Mouse (Mus musculus): ENCODE results near the gene Asprv1. TPM values are rescaled to one million over a fixed set of nuclear protein-coding genes. Genes with fewer than 3 reads are reported as not detected.
A peak's percentile ranks its signal among the peaks of the same experiment; 100 is the strongest.

Asprv1 gene
- polyA plus RNA-seq, 1 experiment = 10.1 TPM

- peaks cover 16% of the 10 kb centered on the region for H3K36me3 ChIP-seq (ENCODE audit: control insufficient read depth, insufficient read depth, low read length)
- WGBS = 97% methylated on average over 10 of the region's 10 CpGs
- no peaks in the 10 kb centered on the region for H3K27me3 ChIP-seq (ENCODE audit: control insufficient read depth, insufficient read depth, low read length)
- no peak overlapping the region for H3K4me3 ChIP-seq (ENCODE audit: control insufficient read depth, insufficient read depth, low read length)
- peaks cover 6% of the 10 kb centered on the region; the same call in 1 of the 2 replicates for H3K4me1 ChIP-seq (replicated peaks; ENCODE audit: control insufficient read depth, insufficient read depth, low read length)
- no peak for TF ChIP-seq CTCF (IDR thresholded peaks at IDR 0.05; ENCODE audit: borderline replicate concordance, control insufficient read depth, extremely low read depth, insufficient read depth, low read length, poor library complexity)
- no peak for TF ChIP-seq POLR2A (IDR thresholded peaks at IDR 0.05; ENCODE audit: control insufficient read depth, extremely low read depth, insufficient read depth, low read length, poor library complexity)
- no peak overlapping the region for H3K27ac ChIP-seq (ENCODE audit: control insufficient read depth, insufficient read depth, low read length)
- DNase-seq = no peak
These were observed 39.1 kb downstream of the Asprv1 start for GRCm38 (mm10) chr6:86667061-86667460.

GRCm38 (mm10) chr6:86668580-86669239 is 40.7 kb downstream of the Asprv1 start, which contains the start of gene Mxd1:
TSS of gene Mxd1 (minus strand) at chr6:86669161.
- H3K36me3 ChIP-seq (ENCODE audit: control insufficient read depth, insufficient read depth, low read length) = peaks cover 10% of the 10 kb centered on the region; the same call in 1 of the 2 replicates
- TF ChIP-seq CTCF (IDR thresholded peaks at IDR 0.05; ENCODE audit: borderline replicate concordance, control insufficient read depth, extremely low read depth, insufficient read depth, low read length, poor library complexity) = no peak
- peak; percentile 82 for TF ChIP-seq POLR2A (IDR thresholded peaks at IDR 0.05; ENCODE audit: control insufficient read depth, extremely low read depth, insufficient read depth, low read length, poor library complexity)

GRCm38 (mm10) chr6:86669240-86669727 is 41.3 kb downstream of the Asprv1 start:
- H3K4me1 ChIP-seq (replicated peaks; ENCODE audit: control insufficient read depth, insufficient read depth, low read length) = peaks cover 6% of the 10 kb centered on the region; the same call in 1 of the 2 replicates
- peaks cover 12% of the 10 kb centered on the region; the same call in 1 of the 2 replicates for H3K36me3 ChIP-seq (ENCODE audit: control insufficient read depth, insufficient read depth, low read length)
- DNase-seq = peak; percentile 100
- H3K4me3 ChIP-seq (ENCODE audit: control insufficient read depth, insufficient read depth, low read length) = peak overlapping the region; percentile 57
- peak overlapping the region; percentile 47; the same call in 1 of the 2 replicates for H3K27ac ChIP-seq (ENCODE audit: control insufficient read depth, insufficient read depth, low read length)
- H3K27me3 ChIP-seq (ENCODE audit: control insufficient read depth, insufficient read depth, low read length) = no peaks in the 10 kb centered on the region
- 2% methylated on average over 36 of the region's 37 CpGs for WGBS
- peak; percentile 33; the same call in 1 of the 2 replicates for TF ChIP-seq CTCF (IDR thresholded peaks at IDR 0.05; ENCODE audit: borderline replicate concordance, control insufficient read depth, extremely low read depth, insufficient read depth, low read length, poor library complexity)
- TF ChIP-seq POLR2A (IDR thresholded peaks at IDR 0.05; ENCODE audit: control insufficient read depth, extremely low read depth, insufficient read depth, low read length, poor library complexity) = peak; percentile 47

More at GRCm38 (mm10) chr6:86668580-86669239, 40.7 kb downstream of the Asprv1 start, which contains the start of gene Mxd1:
- DNase-seq = no peak
- Histone ChIP-seq H3K27ac (ENCODE audit: control insufficient read depth, insufficient read depth, low read length) (peak within 1 kb of the TSS; percentile 47; the same call in 1 of the 2 replicates), H3K4me1 (replicated peaks; ENCODE audit: control insufficient read depth, insufficient read depth, low read length) (peaks cover 6% of the 10 kb centered on the region; the same call in 1 of the 2 replicates), H3K4me3 (ENCODE audit: control insufficient read depth, insufficient read depth, low read length) (peak within 1 kb of the TSS; percentile 82), H3K27me3 (ENCODE audit: control insufficient read depth, insufficient read depth, low read length) (no peaks in the 10 kb centered on the region)
- 1% methylated on average over 69 of the region's 76 CpGs for WGBS

DNA sequence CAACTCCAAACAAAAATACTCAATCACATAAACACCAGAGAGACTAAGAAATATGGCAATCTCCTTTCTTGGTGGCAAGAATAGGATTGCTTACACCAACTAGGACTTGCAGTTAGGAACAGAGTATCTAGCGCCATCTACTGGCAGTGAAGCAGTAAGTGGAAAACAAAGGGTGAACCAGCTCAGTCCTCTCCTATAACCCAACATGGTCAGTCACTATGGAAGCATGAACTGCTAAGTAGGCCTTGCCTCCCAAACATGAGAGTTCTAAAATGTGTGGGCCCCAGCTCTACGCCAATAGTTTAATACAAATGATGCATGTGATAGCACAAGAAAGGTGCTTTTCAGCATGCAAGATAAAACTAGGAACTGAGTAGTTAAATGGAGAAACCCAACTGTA is 42.9 kb downstream of the Asprv1 start:
- TF ChIP-seq POLR2A (IDR thresholded peaks at IDR 0.05; ENCODE audit: control insufficient read depth, extremely low read depth, insufficient read depth, low read length, poor library complexity) (no peak), CTCF (IDR thresholded peaks at IDR 0.05; ENCODE audit: borderline replicate concordance, control insufficient read depth, extremely low read depth, insufficient read depth, low read length, poor library complexity) (no peak)
- H3K27ac ChIP-seq (ENCODE audit: control insufficient read depth, insufficient read depth, low read length) = no peak overlapping the region
- no peak overlapping the region for H3K4me3 ChIP-seq (ENCODE audit: control insufficient read depth, insufficient read depth, low read length)
- no peaks in the 10 kb centered on the region for H3K27me3 ChIP-seq (ENCODE audit: control insufficient read depth, insufficient read depth, low read length)
- DNase-seq = peak; percentile 53
- H3K36me3 ChIP-seq (ENCODE audit: control insufficient read depth, insufficient read depth, low read length) = peaks cover 28% of the 10 kb centered on the region
- peaks cover 6% of the 10 kb centered on the region; the same call in 1 of the 2 replicates for H3K4me1 ChIP-seq (replicated peaks; ENCODE audit: control insufficient read depth, insufficient read depth, low read length)
- 27% methylated on average over 2 of the region's 2 CpGs for WGBS

- Histone ChIP-seq H3K4me1 (replicated peaks; ENCODE audit: control insufficient read depth, insufficient read depth, low read length) (no peaks in the 10 kb centered on the region), H3K4me3 (ENCODE audit: control insufficient read depth, insufficient read depth, low read length) (no peak overlapping the region), H3K27ac (ENCODE audit: control insufficient read depth, insufficient read depth, low read length) (no peak overlapping the region), H3K36me3 (ENCODE audit: control insufficient read depth, insufficient read depth, low read length) (peaks cover 72% of the 10 kb centered on the region), H3K27me3 (ENCODE audit: control insufficient read depth, insufficient read depth, low read length) (no peaks in the 10 kb centered on the region)
- DNase-seq = no peak
- 94% methylated on average over 6 of the region's 6 CpGs for WGBS
- TF ChIP-seq CTCF (IDR thresholded peaks at IDR 0.05; ENCODE audit: borderline replicate concordance, control insufficient read depth, extremely low read depth, insufficient read depth, low read length, poor library complexity) = no peak
- TF ChIP-seq POLR2A (IDR thresholded peaks at IDR 0.05; ENCODE audit: control insufficient read depth, extremely low read depth, insufficient read depth, low read length, poor library complexity) = no peak
These were observed 50.4 kb downstream of the Asprv1 start for GRCm38 (mm10) chr6:86678341-86678740.

Other genes starting within 250 kb of the Asprv1 start
- 14.9 and 15.8 TPM in 2 replicates for gene Pcyox1, start 231.0 kb upstream of the Asprv1 start, polyA plus RNA-seq (2012; rRNA removed)
- 73.1 and 83.4 TPM in 2 replicates for gene Tia1, start 223.9 kb upstream of the Asprv1 start, polyA plus RNA-seq (2012; rRNA removed)
- 32.3 and 32.5 TPM in 2 replicates for gene Gm44790, start 201.5 kb upstream of the Asprv1 start, polyA plus RNA-seq (2012; rRNA removed)
- 14.9 and 16.6 TPM in 2 replicates for gene C87436, start 189.8 kb upstream of the Asprv1 start, polyA plus RNA-seq (2012; rRNA removed)
- 291 and 363 TPM in 2 replicates for gene Pcbp1, start 101.8 kb upstream of the Asprv1 start, polyA plus RNA-seq (2012; rRNA removed)
- gene Mxd1, start 41.0 kb downstream of the Asprv1 start, polyA plus RNA-seq (2012; rRNA removed) = 28.6 and 31.0 TPM in 2 replicates
- gene Snrnp27, start 56.4 kb downstream of the Asprv1 start, polyA plus RNA-seq (2012; rRNA removed) = 14.0 and 14.5 TPM in 2 replicates
- gene Gmcl1, start 105.2 kb downstream of the Asprv1 start, polyA plus RNA-seq (2012; rRNA removed) = 17.3 and 24.2 TPM in 2 replicates
- gene Anxa4, start 165.4 kb downstream of the Asprv1 start, polyA plus RNA-seq (2012; rRNA removed) = 21.5 and 27.8 TPM in 2 replicates
- 59.2 and 79.9 TPM in 2 replicates for gene Aak1, start 221.4 kb downstream of the Asprv1 start, polyA plus RNA-seq (2012; rRNA removed)